Mouse (Mus musculus) right cerebral cortex, postnatal 25 days (tissue): ENCODE data around the gene Tbc1d17.
A peak's percentile ranks its signal among the peaks of the same experiment; 100 is the strongest.
"Not testable (repeated sequence)": the region's sequence is repeated elsewhere in the genome, so short reads cannot be mapped to it uniquely, and the experiment has no call there.

Source experiments
- DNase-seq: peaks from one replicate; pipeline ENCODE4 v3.0.0; 2022

Gene Tbc1d17

GRCm38 (mm10) chr7:44848561-44849415, at the start of gene Tbc1d17, which contains the start of gene Akt1s1:
Tbc1d17 (minus strand) TSS chr7:44849079.
Akt1s1 (plus strand) TSS chr7:44848991.
- peak; percentile 99 for DNase-seq

- DNase-seq: no peak
These were observed 49.7 kb upstream of the Tbc1d17 start for GRCm38 (mm10) chr7:44898607-44899006.

DNA sequence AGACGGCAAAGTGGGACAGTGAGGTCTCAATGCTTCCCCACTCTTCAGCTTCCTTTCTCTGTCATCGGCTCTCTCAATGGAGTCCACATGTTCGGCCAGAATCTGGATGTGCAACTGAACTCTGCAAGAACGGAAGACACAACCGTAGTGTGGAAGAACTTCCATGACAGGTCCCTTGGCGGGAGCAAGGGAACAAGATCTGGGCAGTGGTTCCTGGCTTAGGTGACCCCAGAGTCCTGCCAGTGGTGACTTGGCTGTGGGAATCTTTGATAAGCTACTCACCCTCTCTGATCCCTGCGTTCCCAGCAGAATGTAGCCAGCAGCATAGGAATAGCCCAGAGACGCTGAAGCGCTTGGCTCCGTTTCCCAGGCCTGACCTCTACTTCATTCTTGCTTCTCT, 47.6 kb upstream of the Tbc1d17 start:
- no peak for DNase-seq

DNA sequence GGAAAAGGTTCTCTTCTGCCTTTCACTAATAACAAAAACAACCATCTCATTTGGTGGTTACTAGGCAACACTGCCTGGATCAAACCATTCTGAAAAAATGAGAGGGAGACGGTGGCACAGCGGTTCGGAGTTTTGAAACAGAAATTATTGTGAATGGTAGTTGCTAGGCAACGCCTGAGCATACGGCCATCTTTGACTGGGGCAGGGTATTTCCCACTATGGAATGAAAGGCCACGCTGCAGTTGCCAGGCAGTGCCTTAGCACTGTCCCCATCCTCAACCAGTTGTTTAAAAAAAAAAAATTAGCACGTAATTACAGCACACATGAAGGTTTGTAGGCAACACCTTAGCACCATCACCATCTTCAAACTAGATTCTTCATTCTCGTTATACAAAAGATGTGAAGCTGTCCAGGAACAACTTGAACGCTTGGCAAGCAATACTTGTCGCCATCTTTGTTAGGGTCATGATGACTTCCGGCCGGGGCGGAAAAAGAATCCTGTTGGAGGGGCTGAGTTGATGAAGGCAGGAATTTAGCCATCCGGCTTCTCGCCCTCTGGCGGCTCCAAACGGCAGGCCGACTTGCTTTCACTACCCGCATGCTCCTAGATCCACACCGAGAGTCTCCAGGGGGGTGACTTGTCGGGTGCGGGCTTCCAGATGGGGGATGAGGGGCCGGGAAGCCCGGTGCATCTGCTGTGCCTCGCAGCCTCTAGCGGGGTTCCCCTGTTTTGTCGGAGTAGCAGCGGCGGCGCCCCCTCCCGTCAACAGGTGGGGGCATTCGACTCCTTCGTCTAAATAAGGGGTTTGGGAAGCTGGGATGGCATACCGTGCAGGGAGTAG, 46.9 kb upstream of the Tbc1d17 start, which contains the start of gene Fuz:
Gene Fuz (plus strand): TSS at position 487 of the 842 bp plus-strand sequence.
- DNase-seq: peak; percentile 90

GRCm38 (mm10) chr7:44895206-44895592, 46.3 kb upstream of the Tbc1d17 start:
- DNase-seq: no peak

DNA sequence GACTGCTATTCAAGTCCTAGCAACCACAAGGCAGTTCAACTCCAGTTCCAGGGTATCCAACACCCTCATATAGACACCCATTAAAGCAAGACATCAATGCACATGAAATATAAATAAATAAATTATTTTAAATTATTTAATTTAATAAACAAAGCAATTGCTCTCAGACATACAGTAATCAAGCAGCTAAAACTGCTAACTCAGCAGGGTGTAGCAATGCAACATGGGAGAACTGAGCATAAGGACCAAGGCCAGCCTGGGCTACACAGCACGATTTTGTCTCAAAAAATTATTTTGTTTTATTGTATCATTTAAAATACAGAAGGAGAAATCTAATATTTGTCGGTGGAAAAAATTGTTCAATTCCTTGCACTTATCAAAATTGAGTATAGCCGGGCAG, 45.3 kb upstream of the Tbc1d17 start:
- DNase-seq: no peak

DNA sequence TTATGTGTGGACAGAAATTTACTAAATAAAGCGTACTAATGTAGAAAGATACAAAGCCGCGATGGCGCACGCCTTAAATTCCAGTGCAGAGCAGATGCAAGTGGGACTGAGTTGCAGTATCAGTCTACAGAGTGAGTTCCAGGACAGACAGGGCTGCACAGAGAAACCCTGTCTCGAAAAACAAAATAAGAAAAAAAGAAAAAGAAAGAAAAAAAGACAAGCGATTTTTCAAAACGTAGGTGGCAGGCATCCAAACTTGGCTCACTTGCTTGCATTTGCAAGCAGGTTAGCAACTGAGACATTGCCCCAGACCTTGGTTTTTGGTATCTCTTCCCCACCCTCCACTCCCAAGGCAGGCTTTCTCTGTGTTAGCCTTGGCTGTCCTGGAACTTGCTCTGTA, 44.3 kb upstream of the Tbc1d17 start:
- no peak for DNase-seq

GRCm38 (mm10) chr7:44892276-44892921, 43.5 kb upstream of the Tbc1d17 start, which contains the start of gene Med25:
Med25 (minus strand) TSS chr7:44892712.
- DNase-seq: peak; percentile 91

DNA sequence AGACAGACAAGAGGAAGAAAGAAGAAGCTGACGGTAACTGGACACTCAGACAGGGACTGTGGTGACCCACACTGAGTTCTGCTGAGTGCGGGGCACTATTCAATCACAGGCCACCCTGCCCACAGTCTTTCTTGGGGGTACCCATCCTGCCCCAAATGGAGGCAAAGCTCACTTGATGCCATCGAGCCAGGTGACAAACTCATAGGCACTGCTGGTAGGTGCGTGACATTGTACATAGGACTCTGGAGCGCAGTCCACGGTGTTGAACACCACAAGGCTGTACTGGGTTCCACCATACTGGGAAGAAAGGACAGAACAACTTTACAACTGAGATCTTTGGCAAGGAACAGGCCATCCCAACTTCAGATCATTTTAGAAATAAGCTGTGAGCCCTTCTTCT, 42.7 kb upstream of the Tbc1d17 start:
- no peak for DNase-seq

DNA sequence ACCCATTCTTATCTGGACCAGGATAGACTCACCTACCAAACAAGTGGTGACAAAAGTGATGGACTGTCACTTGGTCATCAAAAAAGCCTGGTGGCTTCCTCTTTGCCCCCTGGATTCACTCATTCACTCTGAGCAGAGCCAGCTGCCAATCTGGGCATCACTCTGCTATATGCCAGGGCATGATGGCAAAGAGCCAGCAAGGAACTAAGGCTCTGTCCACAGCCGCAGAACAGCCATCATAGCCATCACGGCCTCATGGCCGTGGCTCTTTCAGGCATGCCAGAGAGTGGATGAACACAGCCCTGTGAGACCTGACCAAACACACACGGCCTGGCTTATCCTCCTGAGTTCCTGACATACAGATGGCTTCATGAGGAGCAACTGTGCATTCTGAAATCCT, 41.9 kb upstream of the Tbc1d17 start:
- no peak for DNase-seq

DNA sequence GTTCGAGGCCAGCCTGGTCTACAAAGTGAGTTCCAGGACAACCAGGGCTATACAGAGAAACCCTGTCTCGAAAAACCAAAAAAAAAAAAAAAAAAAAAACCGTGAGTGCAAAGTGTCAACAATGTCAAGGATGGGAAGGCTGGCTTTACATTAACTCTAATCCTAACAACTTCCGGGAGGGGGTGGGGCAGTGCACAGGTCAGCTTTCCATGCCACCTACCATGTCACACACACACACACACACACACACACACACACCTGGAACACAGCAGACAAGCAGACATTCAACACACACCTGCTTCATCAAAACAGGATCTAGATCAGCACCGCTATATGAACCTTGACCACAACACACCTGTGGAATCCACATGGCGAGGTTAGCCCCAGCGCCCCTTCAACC, 41.3 kb upstream of the Tbc1d17 start:
- no peak for DNase-seq

- no peak for DNase-seq
These were observed 39.6 kb upstream of the Tbc1d17 start for GRCm38 (mm10) chr7:44888256-44889105.

DNA sequence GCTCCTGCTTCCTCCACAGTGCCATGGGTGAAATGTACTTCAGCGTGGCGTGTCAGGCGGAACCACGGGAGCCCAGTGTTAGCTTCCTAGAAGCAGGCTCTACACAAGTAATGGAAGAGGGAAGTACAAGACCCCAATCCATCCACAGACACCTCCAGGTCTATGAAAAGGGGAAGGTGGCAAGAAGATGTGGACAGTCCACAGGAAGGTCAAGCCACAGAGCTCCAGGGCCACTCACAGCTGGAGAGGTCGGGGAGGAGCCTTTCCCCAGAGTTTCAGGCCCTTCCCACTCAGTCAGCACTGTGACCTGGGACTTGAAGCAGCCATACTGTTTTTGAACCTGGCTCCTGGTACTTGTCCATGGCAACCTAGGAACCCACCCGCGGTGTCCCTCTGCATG, 38.1 kb upstream of the Tbc1d17 start:
- DNase-seq: no peak

DNA sequence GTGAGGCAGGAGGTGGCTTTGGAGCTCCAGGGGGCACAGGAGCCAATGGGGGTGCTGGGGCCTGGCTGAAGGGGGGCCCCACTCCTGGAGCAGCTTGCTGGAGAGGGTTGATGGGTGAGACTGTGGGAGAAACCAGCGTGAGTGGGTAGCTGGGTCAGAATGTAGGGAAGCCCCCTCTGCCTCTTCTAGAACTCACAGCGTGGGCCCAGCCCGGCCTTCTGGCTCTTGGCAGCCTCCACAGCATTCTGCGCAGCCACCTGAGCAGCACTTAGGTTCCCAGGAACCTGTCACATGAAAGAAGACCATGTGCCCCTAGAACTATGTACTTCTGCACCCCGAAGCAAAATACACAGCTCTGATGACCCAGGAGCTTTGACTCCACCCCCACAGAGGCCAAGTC, 35.8 kb upstream of the Tbc1d17 start:
- no peak for DNase-seq

GRCm38 (mm10) chr7:44883036-44883435, 34.2 kb upstream of the Tbc1d17 start:
- DNase-seq: no peak

DNA sequence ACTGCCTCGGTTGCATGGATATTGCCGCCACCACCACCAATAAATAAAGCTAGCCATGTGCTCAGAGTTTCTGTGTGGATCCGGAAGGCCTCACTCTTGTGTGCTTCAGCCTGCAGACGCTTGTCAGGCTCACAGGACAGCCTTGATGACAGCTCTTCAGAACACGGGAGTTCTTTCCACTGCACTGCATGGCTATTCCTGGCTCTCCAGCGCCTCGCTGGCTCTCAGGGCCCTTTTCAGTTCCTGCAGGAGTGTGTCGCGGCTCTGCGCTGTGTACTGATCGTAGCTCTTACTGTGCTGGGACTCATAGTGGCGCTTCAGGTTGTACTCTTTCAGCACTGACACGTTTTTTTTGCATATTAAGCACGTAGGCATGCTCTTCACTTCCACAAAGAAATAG, 29.0 kb upstream of the Tbc1d17 start:
- DNase-seq: no peak

- not testable (repeated sequence) for DNase-seq
These were observed 22.9 kb upstream of the Tbc1d17 start for GRCm38 (mm10) chr7:44871774-44872173.

- no peak for DNase-seq
These were observed 22.3 kb upstream of the Tbc1d17 start for GRCm38 (mm10) chr7:44871181-44871580.

GRCm38 (mm10) chr7:44870614-44871013, 21.7 kb upstream of the Tbc1d17 start:
- no peak for DNase-seq

DNA sequence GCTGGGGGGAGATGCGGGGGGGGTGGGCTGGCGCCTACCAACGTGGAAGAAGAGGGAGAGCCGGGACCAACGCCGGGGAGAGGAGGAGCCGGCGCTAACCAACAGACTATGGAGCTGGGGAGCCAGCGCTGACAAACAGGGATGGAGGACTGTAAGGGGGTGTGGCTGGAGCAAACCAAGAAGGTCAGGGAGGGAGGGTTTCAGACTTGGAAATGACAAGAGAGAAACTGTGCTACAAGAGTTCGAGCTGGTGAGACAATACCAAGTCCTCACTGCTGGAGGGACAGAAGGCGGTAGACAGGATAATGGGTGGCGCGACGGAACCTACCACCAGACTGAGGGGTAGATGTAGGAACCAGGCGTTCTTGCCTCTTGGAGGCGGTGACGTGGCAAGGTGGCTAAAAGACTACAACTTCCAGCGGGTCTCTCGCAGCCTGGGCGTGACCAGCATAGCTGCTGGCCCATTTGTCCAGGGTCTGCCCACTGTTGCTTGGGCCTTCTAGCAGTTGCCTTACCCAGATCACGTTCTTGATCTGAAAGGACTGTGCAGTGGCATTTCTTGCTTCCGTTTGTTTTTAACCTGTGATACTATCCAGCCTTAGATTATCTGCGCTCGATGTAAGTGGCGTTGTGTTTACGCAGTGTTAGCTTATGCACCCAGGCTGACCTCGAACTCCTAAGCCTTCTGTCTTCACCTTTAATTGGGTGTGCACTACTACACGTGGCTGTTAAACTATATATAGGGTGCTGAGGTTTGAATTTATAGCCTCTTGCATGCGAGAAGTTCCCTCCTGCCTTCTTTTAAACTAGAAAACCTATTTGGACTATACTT, 21.0 kb upstream of the Tbc1d17 start, which contains the start of gene Ptov1:
Gene Ptov1 (minus strand): TSS at position 92 of the 832 bp plus-strand sequence.
- DNase-seq: peak; percentile 94
